Mouse (Mus musculus) intestine, embryonic 15.5 days (tissue): ENCODE measurements at regions not wholly inside any gene's neighbourhood (a gene's known extent, or its start where the extent isn't known, plus 50 kb on each side); places are given as distances from the start of the nearest gene placed in this dataset.

Experiments used
- ATAC-seq: fragments of 200-750 bp; cut with Nextera tagmentation; 2 replicates; pipeline ENCODE4 v1.8.0; 2017; ENCODE audit warnings: moderate TSS enrichment, moderate library complexity
- H3K27ac ChIP-seq: fragments of 300-500 bp; sonication (generic); 2 replicates; pipeline ENCODE4 v1.5.1; 2015; ENCODE audit warnings: mild to moderate bottlenecking, inconsistent platforms
- H3K27me3 ChIP-seq: fragments of 300-500 bp; sonication (generic); replicated peaks from 2 replicates; pipeline ENCODE4 v1.6.1; 2015; ENCODE audit warnings: inconsistent platforms
- H3K36me3 ChIP-seq: fragments of 300-500 bp; sonication (generic); 2 replicates; pipeline ENCODE4 v1.6.1; 2015; ENCODE audit warnings: inconsistent platforms
- H3K4me1 ChIP-seq: fragments of 300-500 bp; sonication (generic); replicated peaks from 2 replicates; pipeline ENCODE4 v1.6.1; 2015; ENCODE audit warnings: inconsistent platforms
- H3K4me2 ChIP-seq: fragments of 300-500 bp; sonication (generic); replicated peaks from 2 replicates; pipeline ENCODE4 v1.6.1; 2015; ENCODE audit warnings: mild to moderate bottlenecking, inconsistent platforms
- H3K4me3 ChIP-seq: fragments of 300-500 bp; sonication (generic); replicated peaks from 2 replicates; pipeline ENCODE4 v1.5.1; 2015; ENCODE audit warnings: inconsistent platforms
- H3K9ac ChIP-seq: fragments of 300-500 bp; sonication (generic); 2 replicates; pipeline ENCODE4 v1.6.1; 2015; ENCODE audit warnings: inconsistent platforms
- H3K9me3 ChIP-seq: fragments of 300-500 bp; sonication (generic); 2 replicates; pipeline ENCODE4 v1.6.1; 2016; ENCODE audit warnings: inconsistent platforms
- WGBS: fragments of 180-500 bp; shearing (Covaris S2); methylation state at CpG from one replicate; pipeline ENCODE4 v1.1.7; 2015; 5-methylcytosine and 5-hydroxymethylcytosine counted together

DNA sequence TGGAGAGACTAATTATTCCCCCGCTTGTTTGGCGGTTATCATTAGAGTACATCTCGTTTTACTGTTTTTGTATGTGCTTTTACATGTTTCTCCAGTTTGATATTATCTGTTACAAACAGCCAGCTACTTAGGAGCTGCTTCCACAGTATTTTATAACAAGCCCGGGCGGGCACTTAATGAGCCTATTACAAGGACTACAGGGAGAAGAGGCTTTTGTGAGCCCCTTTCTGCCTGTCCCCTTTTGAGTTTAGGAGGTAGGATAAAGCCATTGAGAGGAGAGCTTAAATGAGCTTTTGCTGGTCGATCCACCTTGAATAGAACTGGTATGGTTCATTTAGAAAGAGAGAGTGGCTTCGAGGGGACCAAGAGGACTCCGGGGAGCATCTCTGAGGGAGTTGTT is 208.0 kb downstream of the Nr2f2 start:
- Histone ChIP-seq H3K4me1 (no peaks in the 10 kb centered on the region), H3K9ac (no peak overlapping the region), H3K36me3 (no peaks in the 10 kb centered on the region), H3K4me3 (no peak overlapping the region), H3K27me3 (no peaks in the 10 kb centered on the region), H3K27ac (no peak overlapping the region), H3K4me2 (no peak overlapping the region), H3K9me3 (no peaks in the 10 kb centered on the region)
- 77% methylated on average over 8 of the region's 8 CpGs for WGBS
- no peak for ATAC-seq

DNA sequence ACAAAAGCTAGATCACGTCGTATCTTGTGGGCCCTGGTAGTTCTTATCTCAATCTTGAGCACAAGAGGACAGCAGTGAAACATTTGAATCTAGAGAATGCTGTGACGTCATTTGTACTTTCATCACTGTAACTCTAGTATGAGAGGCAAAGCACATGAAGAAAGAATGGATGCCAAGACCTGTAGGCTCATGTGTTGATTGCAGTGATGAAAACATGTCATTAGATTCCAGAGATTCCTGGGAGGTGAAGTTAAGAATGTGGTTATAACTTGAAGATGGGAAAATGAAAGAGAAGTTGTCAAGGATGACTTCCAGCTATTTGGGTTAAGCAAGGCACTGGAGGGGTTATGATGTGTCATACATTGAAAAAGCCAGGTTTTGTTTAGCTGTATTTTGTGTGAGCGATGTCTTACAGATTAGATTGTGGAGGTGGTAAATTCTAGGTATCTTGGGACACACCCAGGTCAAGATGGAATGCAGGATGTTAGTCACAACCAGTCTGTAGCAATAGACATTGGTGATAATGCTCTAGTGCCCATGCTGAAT is 221.7 kb downstream of the Nr2f2 start:
- no peak for ATAC-seq
- H3K9me3 ChIP-seq, result no peaks in the 10 kb centered on the region
- H3K36me3 ChIP-seq, result no peaks in the 10 kb centered on the region
- no peak overlapping the region for H3K9ac ChIP-seq
- H3K4me1 ChIP-seq, result no peaks in the 10 kb centered on the region
- no peak overlapping the region for H3K4me3 ChIP-seq
- H3K27ac ChIP-seq, result no peak overlapping the region
- WGBS, result 79% methylated on average over 4 of the region's 4 CpGs
- H3K4me2 ChIP-seq, result no peak overlapping the region
- no peaks in the 10 kb centered on the region for H3K27me3 ChIP-seq

DNA sequence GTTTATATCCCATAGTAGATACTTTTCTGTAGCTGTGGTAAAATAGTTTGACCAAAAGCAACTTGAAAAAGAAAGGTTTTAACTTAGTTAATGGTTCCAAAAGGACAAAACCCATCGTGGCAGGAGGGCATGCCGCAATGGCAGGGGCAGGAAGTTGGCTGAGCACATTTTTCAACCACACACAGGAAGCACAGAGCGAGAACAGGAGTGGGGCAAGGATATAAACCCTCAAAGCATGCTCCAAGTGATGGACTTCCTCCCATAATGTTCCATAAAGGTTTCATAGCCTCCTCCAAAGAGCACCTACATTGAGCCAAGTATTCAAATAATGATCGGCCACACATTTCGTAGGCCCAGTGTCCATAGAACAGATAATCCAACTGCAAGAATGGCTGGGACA is 229.7 kb downstream of the Nr2f2 start:
- Histone ChIP-seq H3K4me2 (no peak overlapping the region), H3K9ac (no peak overlapping the region), H3K36me3 (no peaks in the 10 kb centered on the region), H3K9me3 (no peaks in the 10 kb centered on the region), H3K4me3 (no peak overlapping the region), H3K27me3 (no peaks in the 10 kb centered on the region), H3K4me1 (no peaks in the 10 kb centered on the region), H3K27ac (no peak overlapping the region)
- WGBS, result 84% methylated on average over 5 of the region's 5 CpGs
- ATAC-seq, result no peak

DNA sequence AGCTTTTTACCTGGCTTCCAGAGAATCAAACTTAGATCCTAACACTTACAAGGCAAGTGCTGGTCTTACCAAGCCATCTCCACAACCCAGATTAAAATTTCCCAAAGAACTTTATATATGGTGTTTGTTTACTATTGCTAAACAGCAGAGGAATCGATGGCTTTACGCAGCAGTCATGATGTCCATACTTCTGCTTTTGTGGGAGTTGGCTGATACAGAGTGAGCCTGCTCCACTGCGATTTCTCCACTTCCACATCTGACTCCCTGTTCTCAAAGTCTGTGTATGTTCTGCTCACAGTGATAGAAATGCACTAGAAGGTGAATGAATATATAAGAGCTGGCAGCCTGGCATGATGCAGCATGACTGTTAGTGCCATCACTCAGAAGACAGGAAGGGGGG is 231.1 kb downstream of the Nr2f2 start:
- Histone ChIP-seq H3K27me3 (no peaks in the 10 kb centered on the region), H3K36me3 (no peaks in the 10 kb centered on the region), H3K27ac (no peak overlapping the region), H3K9ac (no peak overlapping the region), H3K4me3 (no peak overlapping the region), H3K4me1 (no peaks in the 10 kb centered on the region), H3K4me2 (no peak overlapping the region), H3K9me3 (no peaks in the 10 kb centered on the region)
- 89% methylated on average over 3 of the region's 3 CpGs for WGBS
- ATAC-seq, result no peak

DNA sequence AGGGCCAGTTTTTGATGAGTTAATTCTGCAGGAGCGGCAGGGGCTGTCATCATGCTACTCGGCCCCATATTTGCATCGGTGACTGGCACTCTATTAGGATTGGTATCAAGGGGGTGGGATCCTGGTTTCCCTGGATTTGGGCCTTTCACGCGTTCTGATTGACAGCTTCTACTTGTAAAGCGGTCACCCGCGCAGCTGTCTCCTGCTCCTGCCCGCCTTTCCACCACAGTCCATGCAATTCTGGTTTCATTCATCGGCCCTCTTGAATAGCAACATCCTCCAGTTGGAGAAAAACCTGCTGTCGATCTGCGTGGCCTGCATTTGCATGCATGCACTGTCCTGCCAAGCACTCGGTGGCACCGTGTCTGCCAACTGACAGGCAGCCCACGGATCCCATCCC is 236.6 kb downstream of the Nr2f2 start:
- 86% methylated on average over 15 of the region's 15 CpGs for WGBS
- Histone ChIP-seq H3K9me3 (no peaks in the 10 kb centered on the region), H3K4me3 (no peak overlapping the region), H3K4me2 (no peak overlapping the region), H3K27ac (no peak overlapping the region), H3K9ac (no peak overlapping the region), H3K4me1 (no peaks in the 10 kb centered on the region), H3K27me3 (no peaks in the 10 kb centered on the region), H3K36me3 (no peaks in the 10 kb centered on the region)
- ATAC-seq, result no peak

DNA sequence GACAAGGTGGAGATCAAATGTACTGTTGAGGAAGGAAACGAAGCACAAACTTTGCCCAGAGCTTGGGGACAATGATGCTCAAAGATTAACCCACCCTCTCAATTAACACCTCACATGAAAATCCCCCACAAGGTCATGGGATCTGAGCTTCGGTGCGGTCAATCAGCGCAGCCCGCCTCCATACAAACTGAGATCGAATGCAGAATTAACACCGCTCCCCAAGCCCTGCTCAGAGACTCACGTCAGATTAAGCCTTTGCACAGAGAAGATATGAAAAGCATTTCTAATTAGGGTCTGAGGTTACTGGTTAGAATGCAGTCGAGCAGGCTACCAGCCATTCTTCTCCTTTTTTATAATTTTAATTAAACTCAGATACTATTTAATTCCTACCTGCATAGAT is 243.7 kb downstream of the Nr2f2 start:
- Histone ChIP-seq H3K9me3 (no peaks in the 10 kb centered on the region), H3K36me3 (no peaks in the 10 kb centered on the region), H3K9ac (no peak overlapping the region), H3K4me1 (no peaks in the 10 kb centered on the region), H3K27me3 (peaks cover 3% of the 10 kb centered on the region; the same call in 1 of the 2 replicates), H3K4me3 (no peak overlapping the region), H3K4me2 (no peak overlapping the region), H3K27ac (no peak overlapping the region)
- no peak for ATAC-seq
- WGBS, result 87% methylated on average over 9 of the region's 9 CpGs

DNA sequence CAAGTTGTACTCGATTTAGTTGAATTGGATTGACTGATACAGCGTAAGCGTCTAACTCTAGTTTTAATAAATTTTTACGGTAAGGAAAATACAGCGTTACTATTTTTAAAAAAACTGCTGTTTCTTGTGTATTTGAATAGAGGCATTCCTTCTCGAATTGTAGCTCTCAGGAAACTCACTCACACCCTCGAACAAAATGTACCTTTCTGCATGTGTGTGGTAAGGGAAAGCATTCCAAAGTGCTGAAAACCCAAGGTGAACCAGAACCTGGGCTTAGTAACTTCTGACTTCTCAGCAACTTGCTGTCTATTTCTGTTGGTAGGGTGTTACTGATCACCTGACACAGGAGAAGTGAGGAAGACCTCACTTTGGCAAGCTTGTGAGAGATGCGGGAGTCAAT is 247.0 kb downstream of the Nr2f2 start:
- peaks cover 6% of the 10 kb centered on the region; the same call in 1 of the 2 replicates for H3K27me3 ChIP-seq
- H3K4me2 ChIP-seq, result no peak overlapping the region
- WGBS, result 85% methylated on average over 8 of the region's 8 CpGs
- no peaks in the 10 kb centered on the region for H3K9me3 ChIP-seq
- H3K9ac ChIP-seq, result no peak overlapping the region
- H3K4me1 ChIP-seq, result no peaks in the 10 kb centered on the region
- no peak overlapping the region for H3K27ac ChIP-seq
- H3K4me3 ChIP-seq, result no peak overlapping the region
- ATAC-seq, result no peak
- H3K36me3 ChIP-seq, result no peaks in the 10 kb centered on the region

DNA sequence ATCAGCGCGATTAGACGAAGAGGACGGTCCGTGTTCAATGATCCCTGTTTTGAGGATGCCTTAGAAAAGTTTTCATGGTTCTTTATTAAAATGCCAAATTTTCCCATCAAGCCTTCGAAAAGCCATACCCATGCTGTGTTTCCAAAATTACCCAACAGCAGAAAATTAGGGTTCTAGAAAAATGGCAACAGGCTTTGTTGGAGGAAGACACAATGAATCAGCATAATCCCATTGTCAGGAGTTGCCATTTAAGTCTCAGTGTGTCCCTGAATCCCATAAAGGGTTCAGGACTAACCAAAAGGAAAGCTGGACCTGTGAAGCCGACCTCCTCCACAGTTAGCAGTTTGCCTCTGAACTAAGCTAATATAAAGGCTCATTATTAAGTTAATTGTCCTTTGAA is 247.6 kb downstream of the Nr2f2 start:
- H3K4me3 ChIP-seq, result peak overlapping the region; percentile 25
- ATAC-seq, result no peak
- 57% methylated on average over 7 of the region's 7 CpGs for WGBS

DNA sequence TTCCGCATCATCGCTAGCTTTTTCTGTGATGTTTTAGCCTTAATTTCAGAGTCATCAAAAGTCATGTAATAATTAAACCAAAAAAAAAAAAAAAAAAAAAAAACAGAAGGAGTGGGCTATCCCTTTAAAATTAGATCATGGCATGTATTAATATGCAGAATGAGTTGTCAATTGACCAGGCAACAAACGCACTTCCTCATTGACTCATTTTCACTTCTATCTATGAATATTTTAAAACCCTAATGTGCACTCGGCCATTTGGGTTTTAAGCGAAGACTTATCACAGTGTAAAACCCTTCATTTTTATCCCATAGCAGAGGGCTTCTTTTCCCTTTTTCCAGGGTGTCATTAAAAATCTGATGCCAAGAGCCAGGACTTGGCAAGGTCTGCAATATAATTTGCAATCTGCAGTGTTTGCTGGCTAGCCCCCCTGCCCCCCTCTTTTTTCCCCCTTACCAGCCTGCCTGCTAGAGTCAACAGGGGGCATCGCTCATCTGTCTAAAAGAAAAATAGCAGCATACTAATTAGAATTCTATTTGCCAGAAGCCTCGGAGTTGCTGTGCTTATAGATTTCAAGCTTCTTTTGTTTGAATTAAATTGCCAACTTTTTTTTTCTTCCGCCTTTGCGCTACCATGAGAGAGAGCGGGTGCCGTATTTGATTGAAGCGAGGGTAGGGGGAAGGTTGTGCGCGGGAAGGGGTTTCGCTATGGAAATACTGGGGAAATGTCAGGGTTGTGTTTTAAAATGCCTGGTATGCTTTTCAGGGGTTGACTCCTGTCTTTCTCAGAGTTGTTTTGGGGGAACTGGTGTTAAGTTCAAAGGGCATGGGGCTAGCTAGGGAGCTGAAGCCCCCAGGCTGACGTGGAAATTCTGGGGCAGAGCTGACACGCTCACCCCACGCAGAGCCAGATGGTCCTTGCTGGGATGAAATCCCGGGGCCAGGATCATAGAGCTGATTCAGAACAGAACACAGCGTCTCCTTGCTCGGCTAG is 248.3 kb downstream of the Nr2f2 start:
- ATAC-seq, result no peak
- peaks cover 6% of the 10 kb centered on the region; the same call in 1 of the 2 replicates for H3K27me3 ChIP-seq

More for the DNA sequence above, 247.6 kb downstream of the Nr2f2 start:
- Histone ChIP-seq H3K4me2 (peak overlapping the region; percentile 62), H3K27me3 (peaks cover 6% of the 10 kb centered on the region; the same call in 1 of the 2 replicates), H3K9ac (no peak overlapping the region), H3K27ac (no peak overlapping the region), H3K4me1 (no peaks in the 10 kb centered on the region), H3K9me3 (no peaks in the 10 kb centered on the region), H3K36me3 (no peaks in the 10 kb centered on the region)

DNA sequence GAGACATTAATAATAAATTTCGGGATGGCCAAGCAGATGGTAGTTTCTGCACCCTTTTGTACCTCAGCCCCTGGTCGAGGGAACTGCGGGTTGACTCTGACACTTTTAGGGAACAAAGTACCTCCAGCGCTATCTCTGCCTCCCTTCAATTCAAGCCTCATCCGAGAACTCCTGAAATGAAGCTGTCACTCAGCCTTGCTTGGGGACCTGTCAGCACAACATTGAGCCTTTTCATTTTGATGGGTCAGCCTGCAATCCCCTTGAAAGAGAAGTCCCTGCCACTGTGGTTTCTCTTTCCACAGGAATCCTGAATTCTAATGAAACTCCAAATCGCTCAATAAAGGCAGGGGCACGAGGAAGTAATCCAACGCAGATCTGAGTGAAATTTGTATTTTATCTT is 257.5 kb downstream of the Nr2f2 start:
- Histone ChIP-seq H3K4me2 (no peak overlapping the region), H3K27me3 (no peaks in the 10 kb centered on the region), H3K9me3 (no peaks in the 10 kb centered on the region), H3K27ac (no peak overlapping the region), H3K36me3 (no peaks in the 10 kb centered on the region), H3K9ac (no peak overlapping the region), H3K4me3 (no peak overlapping the region), H3K4me1 (no peaks in the 10 kb centered on the region)
- no peak for ATAC-seq
- 56% methylated on average over 8 of the region's 8 CpGs for whole genome bisulfite sequencing

More for the DNA sequence above, 248.3 kb downstream of the Nr2f2 start:
- peak overlapping the region; percentile 25 for H3K4me3 ChIP-seq
- H3K9ac ChIP-seq, result no peak overlapping the region
- H3K4me2 ChIP-seq, result peak overlapping the region; percentile 62
- no peaks in the 10 kb centered on the region for H3K36me3 ChIP-seq
- H3K4me1 ChIP-seq, result no peaks in the 10 kb centered on the region
- H3K27ac ChIP-seq, result no peak overlapping the region
- WGBS, result 26% methylated on average over 21 of the region's 21 CpGs
- no peaks in the 10 kb centered on the region for H3K9me3 ChIP-seq

DNA sequence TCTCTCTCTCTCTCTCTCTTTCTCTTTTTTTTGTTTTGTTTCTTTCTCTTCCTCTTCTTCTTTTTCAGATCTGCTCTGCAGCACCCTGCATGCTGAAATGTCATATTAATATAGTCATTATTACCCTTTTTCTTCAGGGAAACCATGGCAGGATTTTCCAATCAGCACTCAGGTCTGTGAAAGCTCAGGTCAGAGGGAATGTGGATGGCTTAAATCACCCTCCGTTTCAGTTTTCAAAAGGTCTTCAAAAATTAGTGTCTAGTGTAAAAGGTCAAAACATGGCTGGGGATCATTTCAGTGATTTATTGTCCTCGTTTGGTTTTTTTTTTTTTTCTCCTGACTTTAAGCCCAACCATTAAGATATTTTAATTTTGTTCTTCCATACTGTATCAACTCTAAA is 261.5 kb downstream of the Nr2f2 start:
- Histone ChIP-seq H3K4me3 (no peak overlapping the region), H3K4me2 (no peak overlapping the region), H3K9me3 (no peaks in the 10 kb centered on the region), H3K27ac (no peak overlapping the region), H3K36me3 (no peaks in the 10 kb centered on the region), H3K9ac (no peak overlapping the region), H3K4me1 (no peaks in the 10 kb centered on the region), H3K27me3 (no peaks in the 10 kb centered on the region)
- 30% methylated on average over 2 of the region's 2 CpGs for WGBS
- ATAC-seq, result no peak

DNA sequence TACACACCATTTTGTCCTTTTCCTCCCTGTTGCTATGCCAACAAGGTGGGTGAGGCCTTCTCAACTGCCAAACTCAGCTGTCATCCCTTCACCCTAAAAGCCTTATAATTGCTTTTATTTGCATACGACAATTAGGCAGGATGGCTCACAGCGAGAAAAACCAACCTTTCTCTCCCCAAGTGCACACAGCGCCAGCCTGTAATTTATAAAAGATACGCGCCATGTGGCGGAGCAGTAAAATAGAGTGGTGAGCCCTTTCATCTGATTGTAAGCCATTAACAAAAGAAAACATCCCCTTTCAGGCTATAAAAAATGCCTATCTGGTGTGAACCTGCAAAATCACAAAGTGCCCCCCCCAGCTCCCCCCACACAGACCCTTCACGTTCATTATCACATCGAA is 262.0 kb downstream of the Nr2f2 start:
- Histone ChIP-seq H3K9ac (no peak overlapping the region), H3K4me3 (no peak overlapping the region), H3K36me3 (no peaks in the 10 kb centered on the region), H3K27me3 (no peaks in the 10 kb centered on the region), H3K27ac (no peak overlapping the region), H3K4me1 (no peaks in the 10 kb centered on the region), H3K9me3 (no peaks in the 10 kb centered on the region), H3K4me2 (no peak overlapping the region)
- ATAC-seq, result no peak
- WGBS, result 41% methylated on average over 8 of the region's 8 CpGs

DNA sequence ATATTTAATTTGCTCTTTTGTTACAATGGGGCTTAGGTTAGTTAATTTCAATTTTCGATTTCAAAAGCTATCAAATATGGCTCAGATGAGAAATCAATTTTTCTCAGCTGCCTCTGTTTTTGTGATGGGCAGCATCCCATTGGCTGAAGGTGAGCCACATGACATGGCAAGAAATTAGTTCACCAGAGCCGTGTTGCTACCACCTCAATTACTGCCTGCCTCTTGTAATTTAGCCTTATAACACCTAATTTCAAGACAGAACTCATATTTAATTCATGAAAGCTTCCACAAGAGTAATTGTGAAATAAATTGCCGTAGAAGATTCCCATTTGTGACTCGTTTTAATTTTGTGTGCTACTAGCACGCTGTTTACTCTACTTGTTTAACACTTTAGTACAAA is 262.9 kb downstream of the Nr2f2 start:
- H3K27ac ChIP-seq, result no peak overlapping the region
- no peak for ATAC-seq
- WGBS, result 74% methylated on average over 5 of the region's 5 CpGs
- H3K4me1 ChIP-seq, result no peaks in the 10 kb centered on the region
- no peaks in the 10 kb centered on the region for H3K27me3 ChIP-seq
- H3K9ac ChIP-seq, result no peak overlapping the region
- no peak overlapping the region for H3K4me3 ChIP-seq
- H3K4me2 ChIP-seq, result no peak overlapping the region
- no peaks in the 10 kb centered on the region for H3K36me3 ChIP-seq
- H3K9me3 ChIP-seq, result no peaks in the 10 kb centered on the region
